Mouse (Mus musculus) splenic B cell, adult 2 months (primary cell): ENCODE measurements around the gene Rdh5.

Source experiments
- DNase-seq: peaks from one replicate; pipeline ENCODE4 v3.0.0-alpha.2; 2011; ENCODE audit warnings: low read depth, low spot score
- H3K27me3 ChIP-seq: 2 replicates; pipeline ENCODE4 v1.6.1; 2012; ENCODE audit warnings: mild to moderate bottlenecking, low read length, moderate library complexity, mixed read lengths; ENCODE audit not compliant: control insufficient read depth, poor library complexity, insufficient read depth, severe bottlenecking
- H3K36me3 ChIP-seq: 2 replicates; pipeline ENCODE4 v1.6.1; 2012; ENCODE audit warnings: mild to moderate bottlenecking, low read length, moderate library complexity, mixed read lengths; ENCODE audit not compliant: control insufficient read depth, poor library complexity, insufficient read depth, severe bottlenecking

Gene Rdh5

GRCm38 (mm10) chr10:128937756-128938390, 15.2 kb upstream of the Rdh5 start:
- DNase-seq, result no peak
- Histone ChIP-seq H3K27me3 (no peaks in the 10 kb centered on the region; the same call in 1 of the 2 replicates), H3K36me3 (no peaks in the 10 kb centered on the region)

GRCm38 (mm10) chr10:128935826-128936440, 13.2 kb upstream of the Rdh5 start:
- Histone ChIP-seq H3K27me3 (no peaks in the 10 kb centered on the region; the same call in 1 of the 2 replicates), H3K36me3 (no peaks in the 10 kb centered on the region)
- no peak for DNase-seq

- no peaks in the 10 kb centered on the region; the same call in 1 of the 2 replicates for H3K27me3 ChIP-seq
- no peak for DNase-seq
- H3K36me3 ChIP-seq, result no peaks in the 10 kb centered on the region
Measured at GRCm38 (mm10) chr10:128934997-128935787, 12.5 kb upstream of the Rdh5 start.

- no peaks in the 10 kb centered on the region; the same call in 1 of the 2 replicates for H3K27me3 ChIP-seq
- no peaks in the 10 kb centered on the region for H3K36me3 ChIP-seq
- no peak for DNase-seq
Measured at GRCm38 (mm10) chr10:128933976-128934721, 11.5 kb upstream of the Rdh5 start.

- Histone ChIP-seq H3K27me3 (no peaks in the 10 kb centered on the region; the same call in 1 of the 2 replicates), H3K36me3 (no peaks in the 10 kb centered on the region)
- DNase-seq, result peak; percentile 30
Measured at GRCm38 (mm10) chr10:128933574-128933973, 10.9 kb upstream of the Rdh5 start, which contains the start of gene Itga7. Gene Itga7 (plus strand): TSS chr10:128933818.

- no peak for DNase-seq
- H3K36me3 ChIP-seq, result no peaks in the 10 kb centered on the region
- H3K27me3 ChIP-seq, result no peaks in the 10 kb centered on the region; the same call in 1 of the 2 replicates
Measured at GRCm38 (mm10) chr10:128931441-128931840, 8.8 kb upstream of the Rdh5 start.

- H3K27me3 ChIP-seq, result no peaks in the 10 kb centered on the region
- H3K36me3 ChIP-seq, result no peaks in the 10 kb centered on the region
- DNase-seq, result no peak
Measured at GRCm38 (mm10) chr10:128929638-128930378, 7.1 kb upstream of the Rdh5 start.

GRCm38 (mm10) chr10:128928356-128928755, 5.7 kb upstream of the Rdh5 start:
- no peaks in the 10 kb centered on the region for H3K27me3 ChIP-seq
- no peak for DNase-seq
- H3K36me3 ChIP-seq, result no peaks in the 10 kb centered on the region

GRCm38 (mm10) chr10:128923935-128924334, 1.2 kb upstream of the Rdh5 start, which contains the start of gene Bloc1s1:
Gene Bloc1s1 (minus strand): TSS chr10:128924035.
- DNase-seq, result no peak
- no peaks in the 10 kb centered on the region for H3K27me3 ChIP-seq
- H3K36me3 ChIP-seq, result no peaks in the 10 kb centered on the region; the same call in 1 of the 2 replicates

GRCm38 (mm10) chr10:128923013-128923691, 464 bp upstream of the Rdh5 start:
- peak; percentile 86 for DNase-seq
- no peaks in the 10 kb centered on the region; the same call in 1 of the 2 replicates for H3K36me3 ChIP-seq

GRCm38 (mm10) chr10:128921883-128922821, 536 bp downstream of the Rdh5 start:
- H3K36me3 ChIP-seq, result no peaks in the 10 kb centered on the region; the same call in 1 of the 2 replicates
- no peaks in the 10 kb centered on the region for H3K27me3 ChIP-seq
- no peak for DNase-seq

More at GRCm38 (mm10) chr10:128923013-128923691, 464 bp upstream of the Rdh5 start:
- no peaks in the 10 kb centered on the region for H3K27me3 ChIP-seq

GRCm38 (mm10) chr10:128921251-128921650, 1.4 kb downstream of the Rdh5 start:
- no peak for DNase-seq
- H3K36me3 ChIP-seq, result no peaks in the 10 kb centered on the region; the same call in 1 of the 2 replicates

More at GRCm38 (mm10) chr10:128921251-128921650, 1.4 kb downstream of the Rdh5 start:
- no peaks in the 10 kb centered on the region for H3K27me3 ChIP-seq
